Mouse (Mus musculus) lung, postnatal 4 days (tissue): ENCODE measurements around the gene Tmprss11d.
"Not testable (repeated sequence)": the region's sequence is repeated elsewhere in the genome, so short reads cannot be mapped to it uniquely, and the experiment has no call there.

Source experiments
- DNase-seq, 2 experiments: peaks; one replicate each; pipeline ENCODE4 v3.0.0; 2021

The Tmprss11d gene

GRCm38 (mm10) chr5:86373320-86373719, at the start of gene Tmprss11d:
Gene Tmprss11d, minus strand, starts transcription at chr5:86373420.
- DNase-seq: no peak

- no peak for DNase-seq
Observed at GRCm38 (mm10) chr5:86421323-86422028, 48.3 kb upstream of the Tmprss11d start.

GRCm38 (mm10) chr5:86419494-86419893, 46.3 kb upstream of the Tmprss11d start:
- DNase-seq: no peak

- DNase-seq: no peak
Observed at GRCm38 (mm10) chr5:86414280-86414679, 41.1 kb upstream of the Tmprss11d start.

GRCm38 (mm10) chr5:86410815-86411214, 37.6 kb upstream of the Tmprss11d start:
- no peak for DNase-seq

DNA sequence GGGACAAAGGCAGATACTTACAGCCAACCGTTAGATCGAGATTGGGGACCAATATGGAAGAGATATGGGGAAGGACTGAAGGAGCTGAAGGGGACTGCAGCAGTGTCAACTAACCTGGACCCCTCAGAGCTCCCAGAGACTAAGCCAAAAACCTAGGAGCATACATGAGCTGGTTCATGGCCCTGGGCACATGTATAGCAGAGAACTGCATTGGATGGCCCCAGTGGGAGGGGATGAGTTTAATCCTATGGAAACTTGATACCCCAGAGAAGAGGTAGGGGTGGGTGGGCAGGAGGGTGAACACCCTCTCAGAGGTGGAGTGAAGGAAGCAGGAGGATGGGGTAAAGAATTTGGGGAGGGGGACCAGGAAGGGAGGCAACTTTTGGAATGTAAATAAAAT, 34.7 kb upstream of the Tmprss11d start:
- DNase-seq: no peak

GRCm38 (mm10) chr5:86407191-86407590, 34.0 kb upstream of the Tmprss11d start:
- DNase-seq: no peak

GRCm38 (mm10) chr5:86359412-86359985, 13.7 kb downstream of the Tmprss11d start:
- DNase-seq: no peak

DNA sequence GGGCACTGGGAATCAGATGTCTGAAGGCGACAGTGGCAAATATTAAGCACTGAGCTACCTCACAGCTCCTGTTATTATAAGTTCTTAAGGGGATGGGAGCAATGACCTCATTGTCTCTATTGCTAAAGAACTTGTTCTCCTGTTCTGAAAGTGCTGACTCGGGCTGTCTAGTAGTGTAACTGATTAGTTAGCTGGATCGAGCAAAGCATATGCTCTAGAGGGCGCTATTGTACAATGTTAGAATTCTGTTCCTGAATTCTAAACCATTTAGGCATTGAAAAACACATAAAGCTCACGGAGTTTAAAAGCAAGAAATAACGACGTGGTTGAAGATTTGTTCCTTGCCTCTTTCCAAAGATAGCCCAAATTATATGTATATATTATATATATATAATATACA, 20.3 kb downstream of the Tmprss11d start:
- no peak for DNase-seq

- not testable (repeated sequence) for DNase-seq
Observed at GRCm38 (mm10) chr5:86318018-86318956, 54.9 kb downstream of the Tmprss11d start.

GRCm38 (mm10) chr5:86306116-86306515, 67.1 kb downstream of the Tmprss11d start:
- no peak for DNase-seq

GRCm38 (mm10) chr5:86303877-86304276, 69.3 kb downstream of the Tmprss11d start:
- no peak for DNase-seq

DNA sequence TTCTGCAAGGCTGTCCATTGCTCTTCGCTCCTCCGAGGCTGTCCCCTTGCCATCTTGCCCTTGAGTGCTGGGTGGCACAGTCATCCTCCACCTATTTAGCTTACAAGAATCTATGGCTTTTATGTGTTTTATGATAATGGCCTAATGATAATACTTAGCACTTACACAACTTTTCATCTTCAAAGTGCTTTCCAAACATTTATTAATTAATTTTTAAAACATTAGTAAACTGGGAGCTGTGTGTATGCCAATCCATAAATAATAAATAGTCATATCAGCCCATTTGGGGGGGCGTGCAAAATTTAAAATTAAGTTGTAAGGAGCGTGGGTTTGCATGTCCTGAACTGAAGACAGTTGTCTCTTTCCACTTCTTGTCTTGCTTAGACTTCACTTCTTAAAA, 84.0 kb downstream of the Tmprss11d start, which contains the start of gene Tmprss11c:
TSS of gene Tmprss11c (minus strand) at position 101 of the 400 bp plus-strand sequence.
- no peak for DNase-seq
